Mouse (Mus musculus): ENCODE measurements around the gene Zbp1. TPM values are rescaled to one million over a fixed set of nuclear protein-coding genes. Genes with fewer than 3 reads are reported as not detected.

Zbp1 gene
- polyA plus RNA-seq, 1 experiment: 5.7 TPM

GRCm38 (mm10) chr2:173248822-173249221 lies 30.1 kb upstream of the Zbp1 start:
- no peak for TF ChIP-seq CTCF (IDR thresholded peaks at IDR 0.05; ENCODE audit: insufficient read depth, low read length)
- TF ChIP-seq POLR2A (IDR thresholded peaks at IDR 0.05; ENCODE audit: borderline replicate concordance, extremely low read depth, low read depth, low read length): no peak
- Histone ChIP-seq H3K4me3 (replicated peaks; ENCODE audit: extremely low read depth, low read depth, low read length) (no peak overlapping the region), H3K4me1 (ENCODE audit: control insufficient read depth, insufficient read depth, low read length) (peaks cover 13% of the 10 kb centered on the region)
- DNase-seq: no peak
- 83% methylated on average over 7 of the region's 7 CpGs for WGBS

GRCm38 (mm10) chr2:173247911-173248310 lies 29.2 kb upstream of the Zbp1 start:
- DNase-seq: no peak
- H3K4me1 ChIP-seq (ENCODE audit: control insufficient read depth, insufficient read depth, low read length): peaks cover 16% of the 10 kb centered on the region
- no peak for TF ChIP-seq POLR2A (IDR thresholded peaks at IDR 0.05; ENCODE audit: borderline replicate concordance, extremely low read depth, low read depth, low read length)
- TF ChIP-seq CTCF (IDR thresholded peaks at IDR 0.05; ENCODE audit: insufficient read depth, low read length): no peak
- no peak overlapping the region for H3K4me3 ChIP-seq (replicated peaks; ENCODE audit: extremely low read depth, low read depth, low read length)
- 40% methylated on average over 2 of the region's 2 CpGs for WGBS

GRCm38 (mm10) chr2:173247197-173247596 lies 28.5 kb upstream of the Zbp1 start:
- Histone ChIP-seq H3K4me3 (replicated peaks; ENCODE audit: extremely low read depth, low read depth, low read length) (no peak overlapping the region), H3K4me1 (ENCODE audit: control insufficient read depth, insufficient read depth, low read length) (peaks cover 16% of the 10 kb centered on the region)
- no peak for DNase-seq
- no peak for TF ChIP-seq POLR2A (IDR thresholded peaks at IDR 0.05; ENCODE audit: borderline replicate concordance, extremely low read depth, low read depth, low read length)
- no peak for TF ChIP-seq CTCF (IDR thresholded peaks at IDR 0.05; ENCODE audit: insufficient read depth, low read length)
- 59% methylated on average over 2 of the region's 2 CpGs for WGBS

- no peak for TF ChIP-seq POLR2A (IDR thresholded peaks at IDR 0.05; ENCODE audit: borderline replicate concordance, extremely low read depth, low read depth, low read length)
- 0 out of 2 replicates have a peak, but pooled peaks have one; percentile 5 for TF ChIP-seq CTCF (IDR thresholded peaks at IDR 0.05; ENCODE audit: insufficient read depth, low read length)
- no peak for DNase-seq
- Histone ChIP-seq H3K4me1 (ENCODE audit: control insufficient read depth, insufficient read depth, low read length) (peaks cover 16% of the 10 kb centered on the region), H3K4me3 (replicated peaks; ENCODE audit: extremely low read depth, low read depth, low read length) (no peak overlapping the region)
- 73% methylated on average over 8 of the region's 8 CpGs for WGBS
Measured at GRCm38 (mm10) chr2:173246688-173247087, 28.0 kb upstream of the Zbp1 start.

- TF ChIP-seq POLR2A (IDR thresholded peaks at IDR 0.05; ENCODE audit: borderline replicate concordance, extremely low read depth, low read depth, low read length) (no peak), CTCF (IDR thresholded peaks at IDR 0.05; ENCODE audit: insufficient read depth, low read length) (no peak)
- Histone ChIP-seq H3K4me1 (ENCODE audit: control insufficient read depth, insufficient read depth, low read length) (peaks cover 12% of the 10 kb centered on the region), H3K4me3 (replicated peaks; ENCODE audit: extremely low read depth, low read depth, low read length) (no peak overlapping the region)
- DNase-seq: no peak
- 81% methylated on average over 20 of the region's 20 CpGs for WGBS
Measured at GRCm38 (mm10) chr2:173245258-173245657, 26.5 kb upstream of the Zbp1 start.

- H3K4me1 ChIP-seq (ENCODE audit: control insufficient read depth, insufficient read depth, low read length): peaks cover 12% of the 10 kb centered on the region
- no peak overlapping the region for H3K4me3 ChIP-seq (replicated peaks; ENCODE audit: extremely low read depth, low read depth, low read length)
- 25% methylated on average over 3 of the region's 3 CpGs for whole genome bisulfite sequencing
- no peak for DNase-seq
- TF ChIP-seq CTCF (IDR thresholded peaks at IDR 0.05; ENCODE audit: insufficient read depth, low read length): no peak
- TF ChIP-seq POLR2A (IDR thresholded peaks at IDR 0.05; ENCODE audit: borderline replicate concordance, extremely low read depth, low read depth, low read length): no peak
Measured at GRCm38 (mm10) chr2:173244108-173244507, 25.4 kb upstream of the Zbp1 start.

GRCm38 (mm10) chr2:173243616-173244015 lies 24.9 kb upstream of the Zbp1 start:
- TF ChIP-seq CTCF (IDR thresholded peaks at IDR 0.05; ENCODE audit: insufficient read depth, low read length): no peak
- TF ChIP-seq POLR2A (IDR thresholded peaks at IDR 0.05; ENCODE audit: borderline replicate concordance, extremely low read depth, low read depth, low read length): no peak
- no peak for DNase-seq
- Histone ChIP-seq H3K4me3 (replicated peaks; ENCODE audit: extremely low read depth, low read depth, low read length) (no peak overlapping the region), H3K4me1 (ENCODE audit: control insufficient read depth, insufficient read depth, low read length) (peaks cover 12% of the 10 kb centered on the region)
- WGBS: 64% methylated on average over 9 of the region's 9 CpGs

GRCm38 (mm10) chr2:173242874-173243273 lies 24.2 kb upstream of the Zbp1 start:
- TF ChIP-seq POLR2A (IDR thresholded peaks at IDR 0.05; ENCODE audit: borderline replicate concordance, extremely low read depth, low read depth, low read length) (no peak), CTCF (IDR thresholded peaks at IDR 0.05; ENCODE audit: insufficient read depth, low read length) (no peak)
- H3K4me3 ChIP-seq (replicated peaks; ENCODE audit: extremely low read depth, low read depth, low read length): no peak overlapping the region
- 63% methylated on average over 12 of the region's 12 CpGs for WGBS
- H3K4me1 ChIP-seq (ENCODE audit: control insufficient read depth, insufficient read depth, low read length): peaks cover 12% of the 10 kb centered on the region
- DNase-seq: no peak

- no peak for DNase-seq
- H3K4me1 ChIP-seq (ENCODE audit: control insufficient read depth, insufficient read depth, low read length): peaks cover 16% of the 10 kb centered on the region
- WGBS: 70% methylated on average over 9 of the region's 9 CpGs
- H3K4me3 ChIP-seq (replicated peaks; ENCODE audit: extremely low read depth, low read depth, low read length): no peak overlapping the region
- TF ChIP-seq POLR2A (IDR thresholded peaks at IDR 0.05; ENCODE audit: borderline replicate concordance, extremely low read depth, low read depth, low read length) (no peak), CTCF (IDR thresholded peaks at IDR 0.05; ENCODE audit: insufficient read depth, low read length) (no peak)
Measured at GRCm38 (mm10) chr2:173240738-173241137, 22.0 kb upstream of the Zbp1 start.

- TF ChIP-seq CTCF (IDR thresholded peaks at IDR 0.05; ENCODE audit: insufficient read depth, low read length) (no peak), POLR2A (IDR thresholded peaks at IDR 0.05; ENCODE audit: borderline replicate concordance, extremely low read depth, low read depth, low read length) (no peak)
- DNase-seq: no peak
- 50% methylated on average over 14 of the region's 14 CpGs for WGBS
- H3K4me3 ChIP-seq (replicated peaks; ENCODE audit: extremely low read depth, low read depth, low read length): no peak overlapping the region
- H3K4me1 ChIP-seq (ENCODE audit: control insufficient read depth, insufficient read depth, low read length): peaks cover 9% of the 10 kb centered on the region
Measured at GRCm38 (mm10) chr2:173238522-173238921, 19.8 kb upstream of the Zbp1 start.

Measured in lung, adult 2 months (tissue).